Mouse (Mus musculus): ENCODE data around the gene Fgfr2.

DNA sequence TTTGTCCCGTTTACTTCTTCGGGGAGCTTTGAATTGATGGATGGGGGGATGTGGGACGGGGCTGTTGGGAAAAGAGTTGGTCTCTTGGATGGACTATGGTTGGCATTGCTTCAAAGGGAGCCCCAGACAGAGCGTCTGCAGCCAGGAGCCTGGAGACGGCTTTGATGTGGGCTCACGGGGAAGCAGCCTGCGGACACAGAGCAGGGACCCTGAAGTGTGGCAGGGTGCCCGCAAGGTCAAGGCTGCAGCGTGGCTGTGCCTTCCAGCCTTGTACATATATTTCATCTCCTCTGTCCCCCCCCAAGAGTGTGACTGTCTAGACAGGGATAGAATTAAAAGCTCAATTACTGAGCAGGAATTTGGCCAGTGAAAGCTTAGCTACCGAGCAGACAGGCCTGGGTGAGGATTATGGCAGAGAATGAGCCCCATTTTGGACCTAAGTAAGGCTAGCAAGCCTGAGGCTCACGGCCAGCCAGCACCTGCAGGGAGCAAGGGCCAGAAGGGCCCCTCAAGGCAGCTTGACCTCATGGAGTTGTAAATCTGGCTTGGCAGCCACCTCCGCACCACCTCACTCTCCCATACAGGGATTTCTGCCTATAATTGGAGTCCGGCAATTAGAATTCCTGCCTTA, 2146.7 kb downstream of the Fgfr2 start:
- TF ChIP-seq CTCF (IDR thresholded peaks at IDR 0.05; ENCODE audit: extremely low read depth, insufficient read length, insufficient replicate concordance, low read depth, low read length) (no peak), POLR2A (IDR thresholded peaks at IDR 0.05; ENCODE audit: low read depth, low read length) (no peak)

Measured in small intestine, adult 2 months (tissue).